Mouse (Mus musculus) skeletal muscle tissue, adult 2 months (tissue): ENCODE results near the gene Nup210l.
"Not testable (repeated sequence)": the region's sequence is repeated elsewhere in the genome, so short reads cannot be mapped to it uniquely, and the experiment has no call there.

Source experiments
- DNase-seq: peaks from one replicate; pipeline ENCODE4 v3.0.0-alpha.2; 2012; ENCODE audit warnings: low read depth, low spot score

The Nup210l gene

GRCm38 (mm10) chr3:90094453-90094852, 9.5 kb upstream of the Nup210l start:
- DNase-seq = no peak

GRCm38 (mm10) chr3:90097928-90098327, 6.0 kb upstream of the Nup210l start:
- DNase-seq = no peak

- no peak for DNase-seq
Measured at GRCm38 (mm10) chr3:90101010-90101409, 2.9 kb upstream of the Nup210l start.

- no peak for DNase-seq
Measured at GRCm38 (mm10) chr3:90101673-90102072, 2.3 kb upstream of the Nup210l start.

GRCm38 (mm10) chr3:90102239-90102638, 1.7 kb upstream of the Nup210l start:
- no peak for DNase-seq

GRCm38 (mm10) chr3:90103176-90103575, 756 bp upstream of the Nup210l start:
- DNase-seq = no peak

GRCm38 (mm10) chr3:90111706-90112105, 7.8 kb downstream of the Nup210l start:
- peak; percentile 17 for DNase-seq

GRCm38 (mm10) chr3:90114342-90114741, 10.4 kb downstream of the Nup210l start:
- no peak for DNase-seq

- DNase-seq = no peak
Measured at GRCm38 (mm10) chr3:90115526-90115925, 11.6 kb downstream of the Nup210l start.

- DNase-seq = peak; percentile 8
Measured at GRCm38 (mm10) chr3:90118132-90118790, 14.3 kb downstream of the Nup210l start.

GRCm38 (mm10) chr3:90122036-90122435, 18.1 kb downstream of the Nup210l start:
- not testable (repeated sequence) for DNase-seq

GRCm38 (mm10) chr3:90125710-90126109, 21.8 kb downstream of the Nup210l start:
- peak; percentile 10 for DNase-seq

GRCm38 (mm10) chr3:90127881-90128280, 23.9 kb downstream of the Nup210l start:
- DNase-seq = no peak

GRCm38 (mm10) chr3:90132745-90133144, 28.8 kb downstream of the Nup210l start:
- DNase-seq = no peak

- no peak for DNase-seq
Measured at GRCm38 (mm10) chr3:90133331-90133730, 29.4 kb downstream of the Nup210l start.

- no peak for DNase-seq
Measured at GRCm38 (mm10) chr3:90134483-90134882, 30.6 kb downstream of the Nup210l start.

GRCm38 (mm10) chr3:90134993-90135392, 31.1 kb downstream of the Nup210l start:
- no peak for DNase-seq

- no peak for DNase-seq
Measured at GRCm38 (mm10) chr3:90136660-90137059, 32.7 kb downstream of the Nup210l start.

- no peak for DNase-seq
Measured at GRCm38 (mm10) chr3:90137606-90138005, 33.7 kb downstream of the Nup210l start.

GRCm38 (mm10) chr3:90139962-90140361, 36.0 kb downstream of the Nup210l start:
- no peak for DNase-seq

- no peak for DNase-seq
Measured at GRCm38 (mm10) chr3:90145461-90145860, 41.5 kb downstream of the Nup210l start.

GRCm38 (mm10) chr3:90146651-90147050, 42.7 kb downstream of the Nup210l start:
- DNase-seq = no peak

GRCm38 (mm10) chr3:90151086-90151740, 47.3 kb downstream of the Nup210l start:
- DNase-seq = no peak
